Mouse (Mus musculus) thymus, adult 2 months (tissue): Measurements from ENCODE around the gene Gas2l3. TPM values are rescaled to one million over a fixed set of nuclear protein-coding genes. Genes with fewer than 3 reads are reported as not detected.

Source experiments
- DNase-seq: peaks from one replicate; pipeline ENCODE4 v3.0.0; 2021
- H3K27ac ChIP-seq: fragments of 200-500 bp; 2 replicates; pipeline ENCODE4 v1.5.1; 2012; ENCODE audit warnings: low read length, control low read depth; ENCODE audit not compliant: control insufficient read depth, insufficient read depth
- H3K27me3 ChIP-seq: fragments of 200-500 bp; 2 replicates; pipeline ENCODE4 v1.6.1; 2012; ENCODE audit warnings: mild to moderate bottlenecking, low read length, moderate library complexity, mixed read lengths; ENCODE audit not compliant: control insufficient read depth, insufficient read depth
- H3K36me3 ChIP-seq: fragments of 200-500 bp; 2 replicates; pipeline ENCODE4 v1.6.1; 2012; ENCODE audit warnings: mild to moderate bottlenecking, low read length, moderate library complexity; ENCODE audit not compliant: control insufficient read depth, insufficient read depth
- H3K4me1 ChIP-seq: fragments of 200-500 bp; replicated peaks from 2 replicates; pipeline ENCODE4 v1.6.1; 2012; ENCODE audit warnings: low read length; ENCODE audit not compliant: control insufficient read depth, insufficient read depth
- H3K4me3 ChIP-seq: fragments of 200-500 bp; 2 replicates; pipeline ENCODE4 v1.5.1; 2012; ENCODE audit warnings: mild to moderate bottlenecking, low read length, control low read depth, moderate library complexity; ENCODE audit not compliant: control insufficient read depth, insufficient read depth
- CTCF ChIP-seq: fragments of 200-500 bp; IDR thresholded peaks from 2 replicates; pipeline ENCODE4 v1.5.1; 2012; ENCODE audit warnings: mild to moderate bottlenecking, control low read depth, low read length, moderate library complexity, borderline replicate concordance; ENCODE audit not compliant: control insufficient read depth, poor library complexity, insufficient read depth; ENCODE audit errors: extremely low read depth
- POLR2A ChIP-seq: fragments of 200-500 bp; IDR thresholded peaks from 2 replicates; pipeline ENCODE4 v1.6.1; 2012; ENCODE audit warnings: mild to moderate bottlenecking, low read length, control low read depth, moderate library complexity; ENCODE audit not compliant: control insufficient read depth, poor library complexity, insufficient read depth; ENCODE audit errors: extremely low read depth
- WGBS: fragments of 180-500 bp; shearing (Covaris S2); methylation state at CpG from one replicate; pipeline ENCODE4 v1.1.7; 2018; 5-methylcytosine and 5-hydroxymethylcytosine counted together
- polyA plus RNA-seq: library from polyadenylated mRNA; depleted of rRNA; stranded (reverse); fragments of >200 nt; gene quantifications from 2 replicates; pipeline ENCODE4 v1.2.3, GENCODE M21; 2012

Gas2l3 gene
- polyA plus RNA-seq, 1 experiment, result 2.6 TPM

GRCm38 (mm10) chr10:89439380-89439779 is 4.4 kb downstream of the Gas2l3 start:
- Histone ChIP-seq H3K27me3 (no peaks in the 10 kb centered on the region), H3K27ac (no peak overlapping the region), H3K4me3 (no peak overlapping the region), H3K4me1 (peaks cover 5% of the 10 kb centered on the region), H3K36me3 (no peaks in the 10 kb centered on the region)
- WGBS, result 98% methylated on average over 7 of the region's 7 CpGs
- no peak for DNase-seq
- TF ChIP-seq CTCF (no peak), POLR2A (no peak)

- 93% methylated on average over 12 of the region's 12 CpGs for WGBS
- H3K36me3 ChIP-seq, result no peaks in the 10 kb centered on the region
- H3K4me3 ChIP-seq, result no peak overlapping the region
- no peaks in the 10 kb centered on the region for H3K4me1 ChIP-seq
- H3K27ac ChIP-seq, result no peak overlapping the region
- no peaks in the 10 kb centered on the region for H3K27me3 ChIP-seq
- no peak for DNase-seq
- TF ChIP-seq CTCF, result no peak
- no peak for TF ChIP-seq POLR2A
These were observed 5.8 kb downstream of the Gas2l3 start for GRCm38 (mm10) chr10:89437996-89438395.

- no peaks in the 10 kb centered on the region for H3K4me1 ChIP-seq
- no peak for DNase-seq
- no peak overlapping the region for H3K27ac ChIP-seq
- H3K27me3 ChIP-seq, result no peaks in the 10 kb centered on the region
- H3K36me3 ChIP-seq, result no peaks in the 10 kb centered on the region
- no peak for TF ChIP-seq POLR2A
- no peak for TF ChIP-seq CTCF
- 96% methylated on average over 9 of the region's 9 CpGs for WGBS
- H3K4me3 ChIP-seq, result no peak overlapping the region
These were observed 6.3 kb downstream of the Gas2l3 start for GRCm38 (mm10) chr10:89437472-89437871.

- H3K27me3 ChIP-seq, result no peaks in the 10 kb centered on the region
- no peak for TF ChIP-seq CTCF
- no peak for TF ChIP-seq POLR2A
- H3K27ac ChIP-seq, result no peak overlapping the region
- no peaks in the 10 kb centered on the region for H3K36me3 ChIP-seq
- H3K4me1 ChIP-seq, result no peaks in the 10 kb centered on the region
- no peak for DNase-seq
- no peak overlapping the region for H3K4me3 ChIP-seq
- 97% methylated on average over 9 of the region's 9 CpGs for WGBS
These were observed 7.8 kb downstream of the Gas2l3 start for GRCm38 (mm10) chr10:89435920-89436319.

- TF ChIP-seq CTCF (no peak), POLR2A (no peak)
- DNase-seq, result no peak
- Histone ChIP-seq H3K4me1 (no peaks in the 10 kb centered on the region), H3K27me3 (no peaks in the 10 kb centered on the region), H3K4me3 (no peak overlapping the region), H3K27ac (no peak overlapping the region), H3K36me3 (no peaks in the 10 kb centered on the region)
- WGBS, result 97% methylated on average over 12 of the region's 12 CpGs
These were observed 8.4 kb downstream of the Gas2l3 start for GRCm38 (mm10) chr10:89435413-89435812.

GRCm38 (mm10) chr10:89434509-89435210 is 9.1 kb downstream of the Gas2l3 start:
- WGBS, result 96% methylated on average over 17 of the region's 17 CpGs

GRCm38 (mm10) chr10:89432743-89433142 is 11.0 kb downstream of the Gas2l3 start:
- no peak for DNase-seq
- Histone ChIP-seq H3K27me3 (no peaks in the 10 kb centered on the region), H3K4me1 (no peaks in the 10 kb centered on the region), H3K36me3 (peaks cover 10% of the 10 kb centered on the region), H3K4me3 (no peak overlapping the region), H3K27ac (no peak overlapping the region)
- 97% methylated on average over 13 of the region's 13 CpGs for WGBS
- TF ChIP-seq CTCF, result no peak
- no peak for TF ChIP-seq POLR2A

More at GRCm38 (mm10) chr10:89434509-89435210, 9.1 kb downstream of the Gas2l3 start:
- TF ChIP-seq POLR2A (no peak), CTCF (no peak)
- no peak overlapping the region for H3K4me3 ChIP-seq
- H3K27me3 ChIP-seq, result no peaks in the 10 kb centered on the region
- H3K36me3 ChIP-seq, result no peaks in the 10 kb centered on the region
- DNase-seq, result no peak
- no peak overlapping the region for H3K27ac ChIP-seq
- H3K4me1 ChIP-seq, result no peaks in the 10 kb centered on the region
